Mouse (Mus musculus) embryonic facial prominence, embryonic 10.5 days (tissue): ENCODE measurements around the gene Dpy19l3. TPM values are rescaled to one million over a fixed set of nuclear protein-coding genes. Genes with fewer than 3 reads are reported as not detected.

Experiments used
- DNase-seq: peaks from one replicate; pipeline ENCODE4 v3.0.0-alpha.2; 2017; ENCODE audit warnings: low spot score
- H3K27ac ChIP-seq: fragments of 300-500 bp; sonication (generic); replicated peaks from 2 replicates; pipeline ENCODE4 v1.5.1; 2016; ENCODE audit warnings: mild to moderate bottlenecking
- H3K27me3 ChIP-seq: fragments of 300-500 bp; sonication (generic); replicated peaks from 2 replicates; pipeline ENCODE4 v1.6.1; 2016; ENCODE audit warnings: low read depth, mild to moderate bottlenecking; ENCODE audit not compliant: poor library complexity, severe bottlenecking
- H3K36me3 ChIP-seq: fragments of 300-500 bp; sonication (generic); replicated peaks from 2 replicates; pipeline ENCODE4 v1.6.1; 2016; ENCODE audit warnings: mild to moderate bottlenecking, moderate library complexity
- H3K4me1 ChIP-seq: fragments of 300-500 bp; sonication (generic); 2 replicates; pipeline ENCODE4 v1.6.1; 2016
- H3K4me3 ChIP-seq: fragments of 300-500 bp; sonication (generic); 2 replicates; pipeline ENCODE4 v1.5.1; 2016; ENCODE audit warnings: mild to moderate bottlenecking, moderate library complexity
- H3K9me3 ChIP-seq: fragments of 300-500 bp; sonication (generic); 2 replicates; pipeline ENCODE4 v1.6.1; 2016; ENCODE audit warnings: mild to moderate bottlenecking
- WGBS: fragments of 180-500 bp; shearing (Covaris S2); methylation state at CpG from one replicate; pipeline ENCODE4 v1.1.7; 2016; 5-methylcytosine and 5-hydroxymethylcytosine counted together
- polyA plus RNA-seq: library from polyadenylated mRNA; unstranded; fragments of >200 nt; fragmentation: Nextera tagmentation; extraction: Ambion mirVana; gene quantifications from 2 replicates; pipeline ENCODE4 v1.2.1, GENCODE M21; 2016

The Dpy19l3 gene
- polyA plus RNA-seq, 1 experiment from 2014 or later, result 30.6 TPM

DNA sequence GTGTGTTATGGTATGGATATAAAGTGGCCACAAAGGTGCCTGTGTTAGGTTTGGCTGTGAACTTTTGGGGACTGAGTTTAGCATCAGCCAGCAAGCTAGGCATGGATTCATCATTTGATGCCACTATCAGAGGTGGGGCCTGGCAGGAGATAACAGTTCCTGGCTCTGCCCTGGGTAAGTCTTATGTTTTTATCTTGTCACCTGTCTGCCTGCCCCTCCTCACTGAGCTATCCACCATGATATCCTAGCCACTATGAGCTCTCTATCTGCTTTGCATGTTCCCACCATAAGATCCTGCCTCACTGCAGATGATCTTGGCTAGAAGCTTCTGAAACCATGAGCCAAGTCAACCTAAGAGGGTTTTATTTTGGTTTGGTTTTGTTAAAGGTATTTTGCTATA, 16.9 kb upstream of the Dpy19l3 start:
- peaks cover 46% of the 10 kb centered on the region for H3K36me3 ChIP-seq
- no peak overlapping the region for H3K27ac ChIP-seq

DNA sequence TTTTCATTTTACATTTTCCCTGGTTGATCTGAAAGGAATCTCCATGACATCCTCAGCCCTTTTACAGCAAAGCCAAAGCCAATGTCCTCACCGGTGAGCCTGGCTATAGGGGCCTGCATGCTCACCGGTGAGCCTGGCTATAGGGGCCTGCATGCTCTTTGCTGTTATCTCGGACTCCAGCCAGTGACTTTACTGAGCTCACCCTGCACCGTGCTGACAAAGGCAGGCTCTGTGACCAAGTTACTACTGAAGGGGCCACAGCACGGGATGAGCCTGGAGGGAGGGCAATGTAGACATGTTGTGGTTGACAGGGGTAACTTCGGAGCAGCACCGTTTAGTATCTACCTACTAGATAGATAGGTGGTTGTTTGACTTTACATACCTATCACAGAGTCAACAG, 15.9 kb upstream of the Dpy19l3 start:
- 88% methylated on average over 7 of the region's 7 CpGs for WGBS
- DNase-seq, result no peak
- Histone ChIP-seq H3K36me3 (peaks cover 36% of the 10 kb centered on the region), H3K4me1 (no peaks in the 10 kb centered on the region), H3K4me3 (no peak overlapping the region), H3K27ac (no peak overlapping the region), H3K27me3 (no peaks in the 10 kb centered on the region), H3K9me3 (no peaks in the 10 kb centered on the region)

More for the DNA sequence above, 16.9 kb upstream of the Dpy19l3 start:
- Histone ChIP-seq H3K4me3 (no peak overlapping the region), H3K27me3 (no peaks in the 10 kb centered on the region), H3K9me3 (no peaks in the 10 kb centered on the region), H3K4me1 (no peaks in the 10 kb centered on the region)
- no peak for DNase-seq

DNA sequence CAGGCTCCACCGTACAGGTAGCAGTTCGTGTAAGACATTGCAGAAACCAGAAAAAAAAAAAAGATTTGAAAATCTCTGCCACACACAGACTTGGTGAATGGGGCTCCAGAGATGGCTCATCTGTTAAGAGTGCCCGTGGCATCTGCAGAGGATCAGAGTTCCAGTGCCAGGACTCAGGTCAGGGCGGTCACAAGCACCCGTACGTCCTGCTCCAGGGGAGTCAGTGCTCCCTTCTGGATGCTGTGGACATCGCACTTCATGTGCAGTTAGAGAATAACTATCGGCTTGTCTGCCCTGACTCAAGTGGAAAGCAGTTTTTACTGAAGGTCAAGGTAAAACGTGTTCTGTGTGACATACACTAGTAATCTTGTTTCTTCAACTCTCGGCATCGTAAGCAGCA, 10.2 kb upstream of the Dpy19l3 start:
- no peaks in the 10 kb centered on the region for H3K27me3 ChIP-seq
- WGBS, result 94% methylated on average over 11 of the region's 11 CpGs
- H3K9me3 ChIP-seq, result no peaks in the 10 kb centered on the region
- no peak for DNase-seq
- no peaks in the 10 kb centered on the region for H3K36me3 ChIP-seq
- no peak overlapping the region for H3K4me3 ChIP-seq
- H3K27ac ChIP-seq, result no peak overlapping the region
- no peaks in the 10 kb centered on the region for H3K4me1 ChIP-seq

DNA sequence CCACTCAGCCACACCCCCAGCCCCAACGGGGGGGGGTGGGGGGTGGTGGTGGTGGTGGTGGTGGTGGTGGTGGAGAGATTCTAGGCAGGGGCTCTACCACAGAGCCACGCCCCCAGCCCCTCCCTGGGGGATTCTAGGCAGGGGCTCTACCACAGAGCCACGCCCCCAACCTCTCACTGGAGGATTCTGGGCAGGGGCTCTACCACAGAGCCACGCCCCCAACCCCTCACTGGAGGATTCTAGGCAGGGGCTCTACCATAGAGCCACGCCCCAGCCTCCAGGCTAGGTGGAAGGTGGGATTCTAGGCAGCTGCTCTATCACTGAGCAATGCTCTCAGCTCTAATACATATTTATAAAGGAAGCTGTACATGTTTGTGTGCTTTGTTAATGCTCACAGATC, 7.5 kb upstream of the Dpy19l3 start:
- Histone ChIP-seq H3K27me3 (no peaks in the 10 kb centered on the region), H3K9me3 (no peaks in the 10 kb centered on the region), H3K4me3 (no peak overlapping the region), H3K36me3 (no peaks in the 10 kb centered on the region), H3K27ac (no peak overlapping the region), H3K4me1 (no peaks in the 10 kb centered on the region)
- WGBS, result 80% methylated on average over 5 of the region's 5 CpGs
- no peak for DNase-seq

DNA sequence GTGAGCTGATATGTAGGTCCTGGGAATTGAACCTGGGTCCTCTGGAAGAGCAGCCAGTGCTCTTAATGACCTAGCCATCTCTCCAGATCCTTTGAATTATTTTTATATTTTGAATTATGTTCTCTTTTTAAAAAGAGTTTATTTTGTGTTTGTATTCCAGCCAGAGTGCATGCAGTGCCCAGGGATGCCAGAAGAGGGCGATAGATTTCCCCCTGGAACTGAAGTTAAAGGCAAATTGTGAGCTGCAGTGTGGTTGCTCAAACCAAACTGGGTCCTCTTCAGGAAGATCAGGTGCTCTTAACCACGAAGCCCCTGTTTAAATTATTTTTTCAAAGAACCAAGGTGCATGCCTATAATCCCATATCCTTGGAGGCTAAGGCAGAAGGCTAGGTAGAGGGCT, 5.3 kb upstream of the Dpy19l3 start:
- 18% methylated on average over 2 of the region's 2 CpGs for WGBS

DNA sequence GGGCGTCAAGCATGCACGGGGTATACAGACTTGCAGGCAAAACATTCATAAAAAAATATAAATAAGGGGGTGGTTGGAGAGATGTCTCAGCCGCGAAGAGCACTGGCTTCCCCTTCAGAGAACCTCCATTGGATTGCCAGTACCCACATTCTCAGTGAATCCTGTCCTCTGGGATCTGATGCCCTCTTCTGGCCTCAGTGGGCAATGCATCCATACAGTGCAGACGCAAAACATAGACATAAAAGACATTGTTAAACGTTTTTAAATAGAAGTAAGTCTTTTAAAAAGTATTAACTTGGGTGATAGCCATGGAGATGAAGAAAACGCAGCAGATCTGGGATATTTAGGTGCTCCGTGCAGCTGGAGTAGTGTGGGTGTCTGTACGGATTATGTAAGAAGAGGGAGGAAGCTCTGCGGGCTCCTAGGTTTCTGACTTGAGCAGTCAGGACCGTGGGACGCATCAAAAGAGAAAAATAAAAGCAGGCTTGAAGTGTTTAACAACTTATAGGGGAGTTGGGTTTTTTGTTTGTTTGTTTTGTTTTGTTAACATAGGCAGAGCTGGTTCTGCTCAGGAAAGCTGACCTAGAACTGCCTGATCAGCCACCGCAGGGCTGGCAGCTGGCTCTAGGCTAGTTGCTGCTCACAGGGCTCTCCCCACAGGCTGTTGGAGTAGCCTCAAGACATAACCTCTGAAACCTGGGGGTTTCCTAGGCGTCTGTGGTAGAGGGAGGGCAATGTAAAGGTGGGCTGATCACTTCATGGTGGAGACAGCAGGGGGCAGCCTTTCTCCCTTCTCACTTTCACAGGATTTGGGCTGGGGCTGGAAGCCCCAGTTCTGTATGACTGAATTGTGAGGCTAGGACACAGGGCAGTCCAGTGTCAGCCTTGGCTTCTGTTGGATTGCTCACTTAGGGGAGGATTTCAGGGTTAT, 2.5 kb upstream of the Dpy19l3 start:
- H3K27ac ChIP-seq, result no peak overlapping the region
- H3K27me3 ChIP-seq, result no peaks in the 10 kb centered on the region
- 39% methylated on average over 14 of the region's 14 CpGs for WGBS
- H3K4me1 ChIP-seq, result peaks cover 22% of the 10 kb centered on the region
- H3K36me3 ChIP-seq, result peaks cover 4% of the 10 kb centered on the region; the same call in 1 of the 2 replicates
- no peaks in the 10 kb centered on the region for H3K9me3 ChIP-seq
- DNase-seq, result peak; percentile 30
- H3K4me3 ChIP-seq, result no peak overlapping the region

More for the DNA sequence above, 5.3 kb upstream of the Dpy19l3 start:
- DNase-seq, result peak; percentile 42
- H3K4me3 ChIP-seq, result no peak overlapping the region
- H3K9me3 ChIP-seq, result no peaks in the 10 kb centered on the region
- no peak overlapping the region for H3K27ac ChIP-seq
- H3K27me3 ChIP-seq, result no peaks in the 10 kb centered on the region
- no peaks in the 10 kb centered on the region for H3K36me3 ChIP-seq
- H3K4me1 ChIP-seq, result peaks cover 4% of the 10 kb centered on the region

DNA sequence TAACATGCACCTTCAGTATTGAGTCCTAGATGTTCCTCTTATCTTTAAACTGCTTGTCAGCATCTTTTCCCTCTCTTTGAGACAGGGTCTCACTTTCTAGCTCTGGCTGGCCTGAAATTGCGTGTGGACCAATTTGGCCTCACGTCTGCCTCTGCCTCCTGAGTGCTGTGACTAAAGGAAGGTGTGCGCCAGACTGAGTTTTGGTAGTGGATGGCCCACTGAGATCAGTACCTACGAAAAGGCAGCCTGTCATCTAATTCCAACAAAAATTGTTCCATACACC, 573 bp upstream of the Dpy19l3 start:
- Histone ChIP-seq H3K27me3 (no peaks in the 10 kb centered on the region), H3K4me1 (peaks cover 22% of the 10 kb centered on the region), H3K27ac (peak overlapping the region; percentile 85), H3K36me3 (peaks cover 23% of the 10 kb centered on the region), H3K4me3 (peak overlapping the region; percentile 75), H3K9me3 (no peaks in the 10 kb centered on the region)
- DNase-seq, result no peak
- 79% methylated on average over 4 of the region's 4 CpGs for WGBS

DNA sequence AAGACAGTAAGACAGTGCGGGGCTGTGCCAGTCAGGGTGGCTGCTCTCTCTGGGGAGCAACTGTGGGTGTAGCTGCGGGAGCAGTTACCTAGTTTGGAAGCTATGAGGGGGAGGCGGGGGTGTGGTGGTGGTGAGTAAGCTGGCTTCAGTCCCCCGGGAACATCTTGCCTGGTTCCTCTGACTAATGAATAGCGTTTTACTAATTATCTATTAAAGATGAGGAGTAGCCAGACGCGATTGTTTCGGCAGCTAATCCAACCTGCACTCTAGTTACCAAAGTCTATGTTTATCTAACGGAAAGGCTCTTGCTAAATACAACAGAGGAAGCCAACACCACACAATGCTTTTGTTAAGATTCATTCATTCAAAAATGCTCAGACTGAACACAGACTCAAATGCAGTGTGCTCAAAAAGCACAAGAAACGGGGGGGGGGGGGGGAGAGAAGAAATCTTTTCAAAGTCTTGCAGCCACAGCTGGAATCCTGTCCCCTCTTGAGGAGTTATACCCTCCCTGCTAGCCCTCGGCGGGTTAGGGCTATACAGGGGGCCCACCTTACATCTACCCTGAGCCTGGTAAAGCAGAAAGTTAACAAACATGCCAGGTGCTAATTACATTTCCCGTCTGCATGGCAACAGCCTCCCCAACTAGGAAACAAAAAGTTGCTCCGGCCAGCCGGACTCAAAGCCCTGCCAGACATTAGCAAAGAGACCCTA, 778 bp downstream of the Dpy19l3 start:
- Histone ChIP-seq H3K9me3 (no peaks in the 10 kb centered on the region), H3K27ac (peak overlapping the region; percentile 85), H3K4me3 (peak overlapping the region; percentile 75), H3K4me1 (peaks cover 22% of the 10 kb centered on the region), H3K36me3 (peaks cover 37% of the 10 kb centered on the region), H3K27me3 (no peaks in the 10 kb centered on the region)
- 6% methylated on average over 15 of the region's 15 CpGs for whole genome bisulfite sequencing
- no peak for DNase-seq

DNA sequence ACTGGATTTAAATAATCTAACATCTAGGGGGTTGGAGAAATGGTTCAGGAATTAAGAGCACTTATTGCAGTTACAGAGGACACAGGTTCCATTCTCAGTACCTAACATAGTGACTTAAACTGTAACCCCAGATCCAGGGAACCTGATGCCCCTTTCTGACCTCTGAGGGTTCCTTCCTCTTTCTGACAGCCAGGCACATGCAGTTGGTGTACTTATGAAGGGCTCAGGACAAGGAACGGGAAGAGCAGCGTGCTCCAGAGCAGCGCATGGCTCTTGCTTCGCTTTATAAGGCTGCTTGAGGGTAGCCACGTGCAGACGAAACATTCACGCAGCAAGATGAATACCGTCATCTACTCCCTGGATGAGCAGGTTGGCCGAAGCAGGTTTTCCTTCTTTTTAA, 3.4 kb downstream of the Dpy19l3 start:
- no peak overlapping the region for H3K27ac ChIP-seq
- H3K4me3 ChIP-seq, result no peak overlapping the region
- H3K9me3 ChIP-seq, result no peaks in the 10 kb centered on the region
- no peaks in the 10 kb centered on the region for H3K27me3 ChIP-seq
- WGBS, result 95% methylated on average over 9 of the region's 9 CpGs
- H3K36me3 ChIP-seq, result peaks cover 63% of the 10 kb centered on the region
- peaks cover 30% of the 10 kb centered on the region for H3K4me1 ChIP-seq
- DNase-seq, result no peak

DNA sequence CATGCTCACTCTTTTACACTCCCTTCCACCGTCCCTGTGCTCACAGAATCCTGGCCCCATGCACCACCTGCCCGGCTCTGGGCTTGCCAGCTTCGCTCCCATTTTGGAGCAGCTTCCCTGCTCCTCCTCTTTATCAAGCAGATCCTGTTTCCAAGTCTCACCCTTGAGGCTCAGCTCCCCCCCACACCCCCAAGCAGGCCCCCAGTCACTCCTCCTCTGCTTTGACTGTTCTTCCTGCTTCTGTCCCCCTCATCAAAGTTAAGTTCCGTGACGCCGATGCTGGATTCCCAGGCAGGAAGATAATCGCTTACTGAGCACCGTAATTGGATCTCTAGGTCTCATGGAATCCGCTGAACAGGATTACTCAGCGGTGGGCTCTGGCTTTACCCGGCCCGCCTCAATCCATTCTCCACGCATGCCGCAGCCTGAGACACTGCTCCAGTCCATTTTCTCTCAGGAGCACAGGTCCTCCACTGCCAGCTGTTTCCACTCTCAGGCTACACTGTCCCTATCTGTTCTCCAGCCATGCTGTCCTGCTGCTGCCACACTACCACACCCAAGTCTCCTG, 6.8 kb downstream of the Dpy19l3 start:
- DNase-seq, result peak; percentile 42
- Histone ChIP-seq H3K4me1 (peaks cover 15% of the 10 kb centered on the region), H3K4me3 (no peak overlapping the region), H3K27ac (0 out of 2 replicates have a peak overlapping the region, but pooled peaks have one; percentile 4), H3K9me3 (no peaks in the 10 kb centered on the region), H3K27me3 (no peaks in the 10 kb centered on the region), H3K36me3 (peaks cover 97% of the 10 kb centered on the region)
- 60% methylated on average over 14 of the region's 14 CpGs for WGBS

DNA sequence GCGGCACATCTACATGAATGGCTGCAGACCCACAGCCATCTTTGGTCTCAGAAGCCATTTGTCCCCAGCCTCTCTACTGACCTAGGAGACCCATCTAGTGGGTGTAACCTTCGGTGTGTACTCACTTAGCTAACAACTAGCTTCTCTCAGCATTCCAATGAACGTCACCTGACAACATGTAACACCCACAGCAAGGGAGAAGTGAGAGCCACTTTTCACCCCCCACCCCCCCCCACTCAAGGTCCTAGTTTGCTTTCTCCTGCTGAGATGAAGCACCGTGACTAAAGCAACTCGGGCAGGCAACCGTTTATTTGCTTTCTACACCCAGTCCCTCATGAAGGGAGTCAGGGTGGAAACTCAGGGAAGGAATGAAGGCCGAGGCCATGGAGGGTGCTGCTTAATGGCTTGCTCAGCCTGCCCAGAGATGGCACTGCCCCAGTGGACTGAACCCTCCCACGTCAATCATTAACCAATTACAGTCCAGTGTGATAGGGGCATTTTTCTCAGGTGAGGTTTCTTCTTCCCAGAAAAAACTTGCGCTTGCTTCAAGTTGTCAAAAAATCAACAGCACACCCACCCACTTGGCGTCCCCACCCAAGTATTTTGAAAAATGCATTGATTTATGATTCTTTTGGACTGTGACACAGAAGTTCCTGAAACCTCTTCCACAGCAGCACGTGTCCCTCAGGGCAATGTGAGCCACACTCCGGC, 7.4 kb downstream of the Dpy19l3 start:
- no peak overlapping the region for H3K27ac ChIP-seq
- H3K4me1 ChIP-seq, result peaks cover 15% of the 10 kb centered on the region
- no peak for DNase-seq
- peaks cover 99% of the 10 kb centered on the region for H3K36me3 ChIP-seq
- no peaks in the 10 kb centered on the region for H3K9me3 ChIP-seq
- no peaks in the 10 kb centered on the region for H3K27me3 ChIP-seq
- 87% methylated on average over 12 of the region's 12 CpGs for WGBS
- no peak overlapping the region for H3K4me3 ChIP-seq

DNA sequence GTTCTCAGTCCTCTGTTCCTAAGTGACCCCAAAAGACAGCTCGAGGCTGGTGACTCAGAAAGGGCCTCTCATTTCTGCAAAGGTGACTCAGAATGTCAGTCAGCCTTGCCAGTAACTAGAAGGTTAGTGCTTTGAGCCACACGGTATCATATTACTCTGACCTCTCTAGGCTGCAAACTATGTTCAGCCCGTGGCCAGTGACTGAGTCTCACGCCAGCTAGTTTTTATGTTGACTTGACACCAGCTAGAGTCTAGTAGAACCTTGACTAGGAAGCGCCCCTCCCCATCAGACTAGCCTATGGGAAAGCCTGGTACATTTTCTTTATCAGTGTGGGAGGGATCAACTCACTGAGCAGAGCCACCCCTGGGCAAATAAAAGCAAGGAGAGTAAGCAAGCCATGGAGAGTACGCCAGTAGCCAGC, 9.0 kb downstream of the Dpy19l3 start:
- no peak overlapping the region for H3K4me3 ChIP-seq
- no peak for DNase-seq
- WGBS, result 74% methylated on average over 6 of the region's 6 CpGs
- peaks cover 99% of the 10 kb centered on the region for H3K36me3 ChIP-seq
- H3K9me3 ChIP-seq, result no peaks in the 10 kb centered on the region
- H3K27ac ChIP-seq, result no peak overlapping the region
- H3K4me1 ChIP-seq, result peaks cover 15% of the 10 kb centered on the region
- H3K27me3 ChIP-seq, result no peaks in the 10 kb centered on the region
